Mouse (Mus musculus) urinary bladder, postnatal 36 days (tissue): ENCODE results near the gene Neurl2.
"Not testable (repeated sequence)": the region's sequence is repeated elsewhere in the genome, so short reads cannot be mapped to it uniquely, and the experiment has no call there.

Experiments
- DNase-seq, 2 experiments: peaks; one replicate each; pipeline ENCODE4 v3.0.0; 2022; ENCODE audit warnings: low spot score in 2 of 2, mixed read lengths in 1 of 2

Neurl2 gene

GRCm38 (mm10) chr2:164833314-164833959 is at the start of gene Neurl2:
Gene Neurl2 (minus strand): TSS chr2:164833456.
- peak; percentile 89 to 90 for DNase-seq

- no peak for DNase-seq
Measured at GRCm38 (mm10) chr2:164882619-164883018, 49.4 kb upstream of the Neurl2 start.

- DNase-seq: peak; percentile 86 to 92
Measured at GRCm38 (mm10) chr2:164879568-164880277, 46.5 kb upstream of the Neurl2 start.

- DNase-seq: peak; percentile 86 to 91
Measured at GRCm38 (mm10) chr2:164879228-164879567, 45.9 kb upstream of the Neurl2 start, which contains the start of gene Pcif1. Gene Pcif1 (plus strand): TSS chr2:164879304.

- peak; percentile 47 to 65 for DNase-seq
Measured at GRCm38 (mm10) chr2:164878509-164879227, 45.4 kb upstream of the Neurl2 start.

- DNase-seq: not testable (repeated sequence)
Measured at GRCm38 (mm10) chr2:164877376-164878215, 44.3 kb upstream of the Neurl2 start.

- not testable (repeated sequence) for DNase-seq
Measured at GRCm38 (mm10) chr2:164875648-164876047, 42.4 kb upstream of the Neurl2 start.

GRCm38 (mm10) chr2:164874239-164874769 is 41.0 kb upstream of the Neurl2 start:
- peak in 1 of 2 experiments; percentile 35 for DNase-seq

GRCm38 (mm10) chr2:164873621-164874020 is 40.4 kb upstream of the Neurl2 start:
- DNase-seq: no peak

- no peak for DNase-seq
Measured at GRCm38 (mm10) chr2:164871602-164872303, 38.5 kb upstream of the Neurl2 start.

- no peak for DNase-seq
Measured at GRCm38 (mm10) chr2:164868491-164868890, 35.2 kb upstream of the Neurl2 start.

GRCm38 (mm10) chr2:164867566-164867965 is 34.3 kb upstream of the Neurl2 start:
- no peak for DNase-seq

GRCm38 (mm10) chr2:164866741-164867551 is 33.7 kb upstream of the Neurl2 start:
- peak; percentile 50 to 75 for DNase-seq

- no peak for DNase-seq
Measured at GRCm38 (mm10) chr2:164864593-164864992, 31.3 kb upstream of the Neurl2 start.

- DNase-seq: not testable (repeated sequence)
Measured at GRCm38 (mm10) chr2:164863411-164863810, 30.2 kb upstream of the Neurl2 start.

GRCm38 (mm10) chr2:164862179-164862861 is 29.1 kb upstream of the Neurl2 start:
- DNase-seq: peak in 1 of 2 experiments; percentile 56

GRCm38 (mm10) chr2:164861094-164861493 is 27.8 kb upstream of the Neurl2 start:
- DNase-seq: no peak

- DNase-seq: peak in 1 of 2 experiments; percentile 31
Measured at GRCm38 (mm10) chr2:164859640-164860432, 26.6 kb upstream of the Neurl2 start.
